In genomic region chr7:137924464-137925167, GRCm38 (mm10) we compare ENCODE assay signal across 9 mouse cellular contexts.
DNase-seq lines count a peak whose midpoint lies in the region; ATAC-seq lines count a peak whose summit lies in the region.
"Had no signal": no experiment of that assay in that cellular context is flagged by ENCODE, and none has a peak within 500 bp of the region (broad histone marks: within the 10 kb centered on the region; RNA-seq: fewer than 3 reads in every experiment).

No protein-coding gene starts in this region.

- H3K4me2 ChIP-seq in midbrain, embryonic 14.5 days (ENCODE audit: low read length), result no peak overlapping the region

- H3K27me3 ChIP-seq in midbrain, embryonic 14.5 days (ENCODE audit: control insufficient read depth, insufficient read depth, low read length), result no peaks in the 10 kb centered on the region
- no peaks in the 10 kb centered on the region for H3K27me3 ChIP-seq in midbrain, embryonic 10.5 days (ENCODE audit: low read depth, poor library complexity, severe bottlenecking)

- H3K27ac ChIP-seq in midbrain, embryonic 14.5 days (replicated peaks; ENCODE audit: low read depth, low read length), result no peak overlapping the region; the same call in 1 of the 2 replicates
- H3K27ac ChIP-seq in midbrain, embryonic 10.5 days (replicated peaks), result no peak overlapping the region
- H3K27ac ChIP-seq: macrophage had no signal

- no peaks in the 10 kb centered on the region for H3K9me3 ChIP-seq in midbrain, embryonic 14.5 days (ENCODE audit: control insufficient read depth, low read length)
- no peaks in the 10 kb centered on the region for H3K9me3 ChIP-seq in midbrain, embryonic 10.5 days (replicated peaks)

- H3K4me1 ChIP-seq in midbrain, embryonic 14.5 days (ENCODE audit: control insufficient read depth, insufficient read depth, low read length), result peaks cover 9% of the 10 kb centered on the region; the same call in 1 of the 2 replicates
- peaks cover 7% of the 10 kb centered on the region; the same call in 1 of the 2 replicates for H3K4me1 ChIP-seq in midbrain, embryonic 10.5 days

- H3K9ac ChIP-seq in midbrain, embryonic 14.5 days (replicated peaks; ENCODE audit: low read length), result no peak overlapping the region

- no peaks in the 10 kb centered on the region for H3K36me3 ChIP-seq in midbrain, embryonic 14.5 days (ENCODE audit: control insufficient read depth, insufficient read depth, low read length)
- H3K36me3 ChIP-seq in midbrain, embryonic 10.5 days, result no peaks in the 10 kb centered on the region

- ATAC-seq in midbrain, embryonic 14.5 days (ENCODE audit: low FRiP score, low TSS enrichment), result peak; percentile 62

- H3K4me3 ChIP-seq in midbrain, embryonic 14.5 days (replicated peaks; ENCODE audit: low read depth, low read length), result no peak overlapping the region
- no peak overlapping the region for H3K4me3 ChIP-seq in midbrain, embryonic 10.5 days

- DNase-seq in midbrain, embryonic 14.5 days, result peak; percentile 81
- DNase-seq in midbrain, embryonic 10.5 days (ENCODE audit: low spot score), result no peak
- DNase-seq in cerebellum, adult 8-10 months, result peak; percentile 25
- DNase-seq in heart, adult 11 months, result peak; percentile 92
- peak; percentile 50 to 75 for DNase-seq in layer of hippocampus, adult 18-20 months (ENCODE audit: low spot score in 2 of 2)
- DNase-seq in lung, postnatal 4 days, result peak; percentile 21 to 22
- DNase-seq in spleen, adult 18-20 months, result no peak
- no peak for DNase-seq in spleen, postnatal 4 days (ENCODE audit: low spot score in 2 of 2)

- WGBS in midbrain, embryonic 14.5 days, result 57% methylated on average over 7 of the region's 7 CpGs
- 72% methylated on average over 7 of the region's 7 CpGs for WGBS in midbrain, embryonic 10.5 days

Comparison
In these comparisons a context has a peak if more than half of its experiments do, and no peak if none do; other contexts are left out.
1. DNase-seq: peak in midbrain, embryonic 14.5 days (single experiment), cerebellum, adult 8-10 months (single experiment), heart, adult 11 months (single experiment), layer of hippocampus, adult 18-20 months (2 of 2) and lung, postnatal 4 days (2 of 2); none in midbrain, embryonic 10.5 days (single experiment), spleen, adult 18-20 months (0 of 2) and spleen, postnatal 4 days (0 of 2).